1 mouse cellular context compared by ENCODE assay signal in the genomic region with DNA sequence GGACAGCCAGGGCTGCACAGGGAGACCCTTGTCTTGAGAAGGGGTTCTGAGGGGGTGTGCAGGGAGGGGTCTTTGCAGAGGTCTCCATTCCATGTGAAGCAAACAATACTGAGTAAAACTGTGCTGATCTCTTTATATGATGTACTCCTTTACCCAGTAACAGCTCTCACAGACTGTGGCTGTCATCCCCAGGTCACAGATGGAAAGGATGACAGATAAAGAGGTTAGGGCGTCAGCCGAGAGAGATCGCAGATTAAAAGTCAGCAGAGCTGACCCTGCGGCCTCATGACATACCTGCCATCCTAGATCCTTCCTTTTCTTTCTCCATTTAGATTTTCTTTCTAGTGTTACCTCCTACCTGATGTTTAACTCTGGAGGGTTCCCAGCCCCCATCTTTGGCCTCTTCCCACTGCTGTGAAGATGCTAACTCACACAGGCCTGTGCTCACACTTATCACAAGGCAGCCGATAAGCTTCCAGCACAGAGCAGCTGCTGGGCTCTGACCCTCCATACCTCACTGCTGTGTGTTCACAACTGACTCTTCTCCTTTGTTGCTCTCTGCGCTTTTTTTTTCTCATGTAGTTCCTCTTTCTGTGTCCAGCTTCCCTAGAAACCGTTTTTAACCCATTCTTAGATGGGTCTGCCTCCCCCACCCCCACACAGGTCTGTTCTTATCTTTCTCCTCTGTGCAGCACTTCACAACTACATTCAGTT.
TF ChIP-seq lines count a peak whose summit lies in the region.

No protein-coding gene starts in this region.

TF ChIP-seq in MEL, 35 proteins besides CTCF, POLR2A, EP300 and RAD21 (continued from another document):
- TF ChIP-seq KAT2A (conservative IDR thresholded peaks at IDR 0.05; ENCODE audit: low read depth, low read length) (no peak), CHD1 (IDR thresholded peaks at IDR 0.05; ENCODE audit: low read depth, low read length) (peak; percentile 56), TCF12 (IDR thresholded peaks at IDR 0.05; ENCODE audit: low read depth, low read length) (peak; percentile 93), NELFE (IDR thresholded peaks at IDR 0.05; ENCODE audit: low read depth, low read length) (no peak), ZKSCAN1 (IDR thresholded peaks at IDR 0.05; ENCODE audit: low read depth, low read length) (peak; percentile 50; the same call in 1 of the 2 replicates), ZMIZ1 (IDR thresholded peaks at IDR 0.05; ENCODE audit: low read depth, low read length) (no peak), ZC3H11A (IDR thresholded peaks at IDR 0.05; ENCODE audit: low read depth, low read length) (no peak), BHLHE40 (IDR thresholded peaks at IDR 0.05; ENCODE audit: borderline replicate concordance, low read depth, low read length) (peak; percentile 79; the same call in 1 of the 2 replicates), MYB (IDR thresholded peaks at IDR 0.05; ENCODE audit: low read depth, low read length) (peak; percentile 98), MXI1 (IDR thresholded peaks at IDR 0.05; ENCODE audit: low read depth, low read length) (no peak; the same call in 1 of the 2 replicates), POLR2AphosphoS5 (IDR thresholded peaks at IDR 0.05; ENCODE audit: borderline replicate concordance, low read depth, low read length) (no peak), TBP (IDR thresholded peaks at IDR 0.05; ENCODE audit: low read depth, low read length) (peak; percentile 71), E2F4 (IDR thresholded peaks at IDR 0.05; ENCODE audit: borderline replicate concordance, low read depth, low read length) (no peak), SMC3 (IDR thresholded peaks at IDR 0.05; ENCODE audit: low read depth, low read length) (peak; percentile 15; the same call in 1 of the 2 replicates), MYC (IDR thresholded peaks at IDR 0.05; ENCODE audit: low read depth, low read length) (peak; percentile 50), NRF1 (IDR thresholded peaks at IDR 0.05; ENCODE audit: insufficient read depth, low read depth, low read length, poor library complexity, severe bottlenecking) (no peak), MEF2A (IDR thresholded peaks at IDR 0.05; ENCODE audit: extremely low read depth, insufficient replicate concordance, low read depth, low read length, poor library complexity, severe bottlenecking) (0 out of 2 replicates have a peak, but pooled peaks have one; percentile 14), HCFC1 (IDR thresholded peaks at IDR 0.05; ENCODE audit: low read depth, low read length) (peak; percentile 68), MAZ (IDR thresholded peaks at IDR 0.05; ENCODE audit: low read depth, low read length) (peak; percentile 96), ELF1 (IDR thresholded peaks at IDR 0.05; ENCODE audit: low read depth, low read length) (peak; percentile 51; the same call in 1 of the 2 replicates), USF2 (IDR thresholded peaks at IDR 0.05; ENCODE audit: borderline replicate concordance in 1 of 2, insufficient read depth in 1 of 2, low read depth in 1 of 2, low read length in 2 of 2) (no peak), USF1 (IDR thresholded peaks at IDR 0.05; ENCODE audit: low read depth, low read length) (0 out of 2 replicates have a peak, but pooled peaks have one; percentile 4), MAX (IDR thresholded peaks at IDR 0.05; ENCODE audit: low read length) (0 out of 2 replicates have a peak, but pooled peaks have one; percentile 12), GATA1 (IDR thresholded peaks at IDR 0.05; ENCODE audit: low read depth, low read length) (peak; percentile 92)
